Mouse (Mus musculus) neural tube, embryonic 13.5 days (tissue): Measurements from ENCODE around the gene Trim40. TPM values are rescaled to one million over a fixed set of nuclear protein-coding genes. Genes with fewer than 3 reads are reported as not detected.
"Not testable (repeated sequence)": the region's sequence is repeated elsewhere in the genome, so short reads cannot be mapped to it uniquely, and the experiment has no call there.

ENCODE experiments used
- ATAC-seq: fragments of 200-750 bp; cut with Nextera tagmentation; 2 replicates; pipeline ENCODE4 v1.8.0; 2017; ENCODE audit warnings: low read depth, mild to moderate bottlenecking, moderate TSS enrichment, moderate library complexity
- H3K27ac ChIP-seq: fragments of 300-500 bp; sonication (generic); replicated peaks from 2 replicates; pipeline ENCODE4 v1.5.1; 2015; ENCODE audit warnings: moderate library complexity, mild to moderate bottlenecking, inconsistent platforms
- H3K27me3 ChIP-seq: fragments of 300-500 bp; sonication (generic); 2 replicates; pipeline ENCODE4 v1.6.1; 2015; ENCODE audit warnings: mild to moderate bottlenecking, inconsistent platforms
- H3K36me3 ChIP-seq: fragments of 300-500 bp; sonication (generic); 2 replicates; pipeline ENCODE4 v1.6.1; 2015; ENCODE audit warnings: mild to moderate bottlenecking, inconsistent platforms
- H3K4me1 ChIP-seq: fragments of 300-500 bp; sonication (generic); replicated peaks from 2 replicates; pipeline ENCODE4 v1.6.1; 2015; ENCODE audit warnings: inconsistent platforms
- H3K4me2 ChIP-seq: fragments of 300-500 bp; sonication (generic); 2 replicates; pipeline ENCODE4 v1.6.1; 2015; ENCODE audit warnings: inconsistent platforms, mild to moderate bottlenecking, moderate library complexity
- H3K4me3 ChIP-seq: fragments of 300-500 bp; sonication (generic); 2 replicates; pipeline ENCODE4 v1.5.1; 2015; ENCODE audit warnings: mild to moderate bottlenecking, inconsistent platforms
- H3K9ac ChIP-seq: fragments of 300-500 bp; sonication (generic); 2 replicates; pipeline ENCODE4 v1.6.1; 2015; ENCODE audit warnings: moderate library complexity, mild to moderate bottlenecking, inconsistent platforms
- H3K9me3 ChIP-seq: fragments of 300-500 bp; sonication (generic); 2 replicates; pipeline ENCODE4 v1.6.1; 2016; ENCODE audit warnings: inconsistent platforms
- WGBS: fragments of 180-500 bp; shearing (Covaris S2); methylation state at CpG from one replicate; pipeline ENCODE4 v1.1.7; 2015; 5-methylcytosine and 5-hydroxymethylcytosine counted together
- polyA plus RNA-seq: library from polyadenylated mRNA; unstranded; fragments of >200 nt; fragmentation: Nextera tagmentation; extraction: Ambion mirVana; gene quantifications from 2 replicates; pipeline ENCODE4 v1.2.1, GENCODE M21; 2015

Gene Trim40
- polyA plus RNA-seq, 1 experiment from 2014 or later, result not detected

- no peaks in the 10 kb centered on the region for H3K4me1 ChIP-seq
- ATAC-seq, result no peak
- no peak overlapping the region for H3K4me3 ChIP-seq
- WGBS, result 79% methylated on average over 2 of the region's 2 CpGs
- H3K27me3 ChIP-seq, result no peaks in the 10 kb centered on the region
- no peak overlapping the region for H3K4me2 ChIP-seq
- no peaks in the 10 kb centered on the region for H3K36me3 ChIP-seq
- no peak overlapping the region for H3K9ac ChIP-seq
- H3K9me3 ChIP-seq, result no peaks in the 10 kb centered on the region
- H3K27ac ChIP-seq, result no peak overlapping the region
Observed at GRCm38 (mm10) chr17:36912031-36912430, 22.1 kb upstream of the Trim40 start.

- Histone ChIP-seq H3K27me3 (no peaks in the 10 kb centered on the region), H3K4me2 (no peak overlapping the region), H3K9ac (no peak overlapping the region), H3K4me1 (no peaks in the 10 kb centered on the region), H3K9me3 (no peaks in the 10 kb centered on the region), H3K4me3 (no peak overlapping the region), H3K36me3 (no peaks in the 10 kb centered on the region), H3K27ac (no peak overlapping the region)
- 66% methylated on average over 4 of the region's 4 CpGs for WGBS
- ATAC-seq, result no peak
Observed at GRCm38 (mm10) chr17:36909802-36910201, 19.9 kb upstream of the Trim40 start.

- Histone ChIP-seq H3K36me3 (no peaks in the 10 kb centered on the region), H3K4me2 (no peak overlapping the region), H3K27ac (no peak overlapping the region), H3K4me1 (no peaks in the 10 kb centered on the region), H3K9ac (no peak overlapping the region), H3K27me3 (no peaks in the 10 kb centered on the region), H3K9me3 (no peaks in the 10 kb centered on the region), H3K4me3 (no peak overlapping the region)
- 58% methylated on average over 1 of the region's 1 CpGs for WGBS
- no peak for ATAC-seq
Observed at GRCm38 (mm10) chr17:36908235-36908634, 18.3 kb upstream of the Trim40 start.

- Histone ChIP-seq H3K36me3 (no peaks in the 10 kb centered on the region), H3K9ac (no peak overlapping the region), H3K27me3 (no peaks in the 10 kb centered on the region), H3K27ac (no peak overlapping the region), H3K9me3 (no peaks in the 10 kb centered on the region), H3K4me1 (no peaks in the 10 kb centered on the region), H3K4me2 (no peak overlapping the region), H3K4me3 (no peak overlapping the region)
- 80% methylated on average over 3 of the region's 3 CpGs for WGBS
- ATAC-seq, result no peak
Observed at GRCm38 (mm10) chr17:36903651-36904050, 13.7 kb upstream of the Trim40 start.

GRCm38 (mm10) chr17:36900691-36901090 lies 10.8 kb upstream of the Trim40 start:
- H3K36me3 ChIP-seq, result no peaks in the 10 kb centered on the region
- no peak for ATAC-seq
- no peaks in the 10 kb centered on the region for H3K4me1 ChIP-seq
- H3K27me3 ChIP-seq, result no peaks in the 10 kb centered on the region
- no peak overlapping the region for H3K27ac ChIP-seq
- no peak overlapping the region for H3K9ac ChIP-seq
- no peaks in the 10 kb centered on the region for H3K9me3 ChIP-seq
- H3K4me3 ChIP-seq, result no peak overlapping the region
- H3K4me2 ChIP-seq, result no peak overlapping the region
- 42% methylated on average over 1 of the region's 1 CpGs for WGBS

GRCm38 (mm10) chr17:36900001-36900400 lies 10.1 kb upstream of the Trim40 start:
- no peak overlapping the region for H3K4me3 ChIP-seq
- 82% methylated on average over 5 of the region's 5 CpGs for WGBS
- no peak overlapping the region for H3K27ac ChIP-seq
- no peaks in the 10 kb centered on the region for H3K36me3 ChIP-seq
- ATAC-seq, result no peak
- no peak overlapping the region for H3K4me2 ChIP-seq
- no peaks in the 10 kb centered on the region for H3K27me3 ChIP-seq
- H3K9me3 ChIP-seq, result no peaks in the 10 kb centered on the region
- H3K4me1 ChIP-seq, result no peaks in the 10 kb centered on the region
- H3K9ac ChIP-seq, result no peak overlapping the region

- Histone ChIP-seq H3K9ac (no peak overlapping the region), H3K4me1 (no peaks in the 10 kb centered on the region), H3K4me3 (no peak overlapping the region), H3K27ac (no peak overlapping the region), H3K36me3 (no peaks in the 10 kb centered on the region), H3K9me3 (no peaks in the 10 kb centered on the region), H3K27me3 (no peaks in the 10 kb centered on the region), H3K4me2 (no peak overlapping the region)
- ATAC-seq, result no peak
- WGBS, result 91% methylated on average over 4 of the region's 4 CpGs
Observed at GRCm38 (mm10) chr17:36899376-36899775, 9.5 kb upstream of the Trim40 start.

GRCm38 (mm10) chr17:36897552-36898205 lies 7.8 kb upstream of the Trim40 start, which contains the start of gene Trim31:
Trim31 (plus strand) TSS chr17:36898118.
- ATAC-seq, result no peak
- H3K9ac ChIP-seq, result no peak within 1 kb of the TSS
- no peak within 1 kb of the TSS for H3K4me3 ChIP-seq
- H3K9me3 ChIP-seq, result no peaks in the 10 kb centered on the region
- no peaks in the 10 kb centered on the region for H3K27me3 ChIP-seq
- no peaks in the 10 kb centered on the region for H3K36me3 ChIP-seq
- WGBS, result 71% methylated on average over 6 of the region's 6 CpGs
- no peaks in the 10 kb centered on the region for H3K4me1 ChIP-seq
- H3K27ac ChIP-seq, result no peak within 1 kb of the TSS
- no peak within 1 kb of the TSS for H3K4me2 ChIP-seq

GRCm38 (mm10) chr17:36897065-36897464 lies 7.1 kb upstream of the Trim40 start:
- H3K27ac ChIP-seq, result no peak overlapping the region
- no peaks in the 10 kb centered on the region for H3K36me3 ChIP-seq
- H3K9me3 ChIP-seq, result no peaks in the 10 kb centered on the region
- no peak for ATAC-seq
- H3K4me1 ChIP-seq, result no peaks in the 10 kb centered on the region
- no peak overlapping the region for H3K4me2 ChIP-seq
- H3K4me3 ChIP-seq, result no peak overlapping the region
- H3K27me3 ChIP-seq, result no peaks in the 10 kb centered on the region
- H3K9ac ChIP-seq, result no peak overlapping the region

- 77% methylated on average over 1 of the region's 1 CpGs for WGBS
- no peak for ATAC-seq
- H3K4me3 ChIP-seq, result no peak overlapping the region
- no peak overlapping the region for H3K9ac ChIP-seq
- H3K27ac ChIP-seq, result no peak overlapping the region
- no peaks in the 10 kb centered on the region for H3K36me3 ChIP-seq
- H3K9me3 ChIP-seq, result no peaks in the 10 kb centered on the region
- no peak overlapping the region for H3K4me2 ChIP-seq
- H3K27me3 ChIP-seq, result no peaks in the 10 kb centered on the region; the same call in 1 of the 2 replicates
- no peaks in the 10 kb centered on the region for H3K4me1 ChIP-seq
Observed at GRCm38 (mm10) chr17:36896583-36896982, 6.7 kb upstream of the Trim40 start.

GRCm38 (mm10) chr17:36893387-36893786 lies 3.5 kb upstream of the Trim40 start:
- Histone ChIP-seq H3K27ac (no peak overlapping the region), H3K9ac (no peak overlapping the region), H3K4me2 (no peak overlapping the region), H3K4me3 (no peak overlapping the region), H3K4me1 (no peaks in the 10 kb centered on the region), H3K36me3 (no peaks in the 10 kb centered on the region), H3K9me3 (no peaks in the 10 kb centered on the region), H3K27me3 (no peaks in the 10 kb centered on the region; the same call in none of the 2 replicates)
- 83% methylated on average over 5 of the region's 5 CpGs for WGBS
- ATAC-seq, result no peak

GRCm38 (mm10) chr17:36892362-36892761 lies 2.4 kb upstream of the Trim40 start:
- WGBS, result 16% methylated on average over 2 of the region's 2 CpGs
- Histone ChIP-seq H3K27ac (no peak overlapping the region), H3K4me1 (no peaks in the 10 kb centered on the region), H3K9ac (no peak overlapping the region), H3K36me3 (no peaks in the 10 kb centered on the region), H3K4me2 (no peak overlapping the region), H3K4me3 (no peak overlapping the region), H3K27me3 (no peaks in the 10 kb centered on the region; the same call in none of the 2 replicates), H3K9me3 (no peaks in the 10 kb centered on the region)
- ATAC-seq, result peak; percentile 47; the same call in 1 of the 2 replicates

- not testable (repeated sequence) for H3K27me3 ChIP-seq, H3K27ac ChIP-seq, H3K4me3 ChIP-seq, H3K9me3 ChIP-seq, ATAC-seq, H3K4me2 ChIP-seq, H3K4me1 ChIP-seq, H3K9ac ChIP-seq, H3K36me3 ChIP-seq
- 94% methylated on average over 1 of the region's 1 CpGs for WGBS
Observed at GRCm38 (mm10) chr17:36891496-36891895, 1.6 kb upstream of the Trim40 start.
